ENCODE assay signal across 22 mouse cellular contexts in the genomic region with DNA sequence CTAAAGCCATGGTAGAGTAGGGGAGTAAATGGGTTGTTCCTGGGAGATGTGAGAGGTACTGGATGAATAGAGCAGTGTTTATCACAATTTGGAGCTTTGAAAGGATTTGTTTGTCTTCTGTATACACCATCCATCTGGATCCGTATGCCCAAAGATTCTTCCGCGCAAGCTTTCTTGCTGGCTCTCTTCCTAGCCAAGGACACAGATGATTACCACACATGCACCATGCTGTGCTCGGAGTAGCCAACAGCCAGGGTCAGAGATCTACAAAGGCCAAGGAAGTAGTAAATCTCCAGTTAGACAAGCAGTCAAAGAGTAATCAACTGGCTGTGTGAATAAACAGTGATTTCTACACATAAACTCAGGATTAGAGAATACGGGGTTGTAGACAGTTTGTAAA.
DNase-seq lines count a peak whose midpoint lies in the region; ATAC-seq and TF ChIP-seq lines count a peak whose summit lies in the region.
"Had no signal": no experiment of that assay in that cellular context is flagged by ENCODE, and none has a peak within 500 bp of the region (broad histone marks: within the 10 kb centered on the region; RNA-seq: fewer than 3 reads in every experiment).

No protein-coding gene starts in this region.

- H3K4me1 ChIP-seq in lung, postnatal 0 days (ENCODE audit: insufficient read depth, low read depth, low read length), result no peaks in the 10 kb centered on the region
- H3K4me1 ChIP-seq in lung, adult 2 months (ENCODE audit: control insufficient read depth, insufficient read depth, low read length), result no peaks in the 10 kb centered on the region
- H3K4me1 ChIP-seq in stomach, postnatal 0 days (replicated peaks; ENCODE audit: control insufficient read depth, insufficient read depth), result no peaks in the 10 kb centered on the region
- no peaks in the 10 kb centered on the region for H3K4me1 ChIP-seq in heart, embryonic 10.5 days
- H3K4me1 ChIP-seq: embryonic facial prominence, embryonic 13.5 days; liver, embryonic 13.5 days; lung, embryonic 15.5 days had no signal

- no peak for TF ChIP-seq EP300 in lung, postnatal 0 days (IDR thresholded peaks at IDR 0.05)
- TF ChIP-seq EP300 in stomach, postnatal 0 days (optimal IDR thresholded peaks at IDR 0.05), result no peak

- 56% methylated on average over 5 of the region's 5 CpGs for WGBS in lung, postnatal 0 days
- 54% methylated on average over 5 of the region's 5 CpGs for WGBS in lung, adult 2 months
- WGBS in stomach, postnatal 0 days, result 38% methylated on average over 5 of the region's 5 CpGs
- WGBS in heart, embryonic 10.5 days, result 81% methylated on average over 5 of the region's 5 CpGs

- no peaks in the 10 kb centered on the region for H3K36me3 ChIP-seq in lung, postnatal 0 days (ENCODE audit: insufficient read depth, low read length)
- no peaks in the 10 kb centered on the region for H3K36me3 ChIP-seq in stomach, postnatal 0 days (ENCODE audit: control insufficient read depth, insufficient read depth, low read length)
- no peaks in the 10 kb centered on the region for H3K36me3 ChIP-seq in heart, embryonic 10.5 days
- H3K36me3 ChIP-seq: embryonic facial prominence, embryonic 13.5 days; hindbrain, embryonic 10.5 days; liver, embryonic 13.5 days; lung, embryonic 15.5 days had no signal

- H3K4me3 ChIP-seq in lung, postnatal 0 days (ENCODE audit: low read depth, low read length), result no peak overlapping the region
- H3K4me3 ChIP-seq in lung, adult 2 months (replicated peaks; ENCODE audit: extremely low read depth, low read depth, low read length), result no peak overlapping the region
- no peak overlapping the region for H3K4me3 ChIP-seq in stomach, postnatal 0 days (ENCODE audit: low read depth, low read length)
- no peak overlapping the region for H3K4me3 ChIP-seq in heart, embryonic 10.5 days
- H3K4me3 ChIP-seq: embryonic facial prominence, embryonic 13.5 days; erythroblast, embryonic 14.5 days; hindbrain, embryonic 10.5 days; liver, embryonic 13.5 days; lung, embryonic 15.5 days had no signal

- H3K4me2 ChIP-seq in lung, postnatal 0 days (replicated peaks; ENCODE audit: low read depth, low read length), result no peak overlapping the region
- no peak overlapping the region for H3K4me2 ChIP-seq in stomach, postnatal 0 days (replicated peaks; ENCODE audit: low read depth)
- H3K4me2 ChIP-seq: embryonic facial prominence, embryonic 13.5 days; heart, embryonic 11.5 days; liver, embryonic 13.5 days; lung, embryonic 15.5 days had no signal

- no peak for TF ChIP-seq POLR2A in lung, adult 2 months (IDR thresholded peaks at IDR 0.05; ENCODE audit: borderline replicate concordance, extremely low read depth, low read depth, low read length)

- no peaks in the 10 kb centered on the region for H3K27me3 ChIP-seq in lung, postnatal 0 days (replicated peaks; ENCODE audit: insufficient read depth, low read length)
- no peaks in the 10 kb centered on the region for H3K27me3 ChIP-seq in stomach, postnatal 0 days (ENCODE audit: control insufficient read depth, insufficient read depth, low read length)
- 0 out of 2 replicates have a peak, but pooled peaks cover 7% of the 10 kb centered on the region for H3K27me3 ChIP-seq in heart, embryonic 10.5 days (ENCODE audit: insufficient read depth, poor library complexity, severe bottlenecking)
- H3K27me3 ChIP-seq: embryonic facial prominence, embryonic 13.5 days; liver, embryonic 13.5 days; lung, embryonic 15.5 days had no signal

- no peak for TF ChIP-seq CTCF in lung, postnatal 0 days (IDR thresholded peaks at IDR 0.05)
- TF ChIP-seq CTCF in lung, adult 2 months (IDR thresholded peaks at IDR 0.05; ENCODE audit: insufficient read depth, low read length), result no peak
- TF ChIP-seq CTCF in stomach, postnatal 0 days (IDR thresholded peaks at IDR 0.05; ENCODE audit: low read depth), result no peak

- no peaks in the 10 kb centered on the region for H3K9me3 ChIP-seq in lung, postnatal 0 days (ENCODE audit: low read length)
- H3K9me3 ChIP-seq in stomach, postnatal 0 days (ENCODE audit: control insufficient read depth, low read length), result no peaks in the 10 kb centered on the region
- H3K9me3 ChIP-seq in heart, embryonic 10.5 days, result no peaks in the 10 kb centered on the region
- H3K9me3 ChIP-seq: embryonic facial prominence, embryonic 13.5 days; hindbrain, embryonic 10.5 days; liver, embryonic 13.5 days; lung, embryonic 15.5 days had no signal

- DNase-seq in lung, postnatal 0 days (ENCODE audit: low spot score), result peak; percentile 15
- DNase-seq in lung, adult 2 months, result no peak
- DNase-seq in adrenal gland, adult 8-10 months, result peak; percentile 67
- DNase-seq in adrenal gland, postnatal 25 days, result peak; percentile 27
- no peak for DNase-seq in stomach, postnatal 0 days (ENCODE audit: low spot score)
- DNase-seq in gastrocnemius, adult 18-20 months (ENCODE audit: low spot score), result no peak
- no peak for DNase-seq in heart, embryonic 10.5 days (ENCODE audit: low spot score)
- DNase-seq: cerebellum, adult 8-10 months; cerebellum, postnatal 36 days; embryo, embryonic 11 days; kidney, adult 11 months; layer of hippocampus, adult 9-11 months; liver, embryonic 13.5 days; right cerebral cortex, postnatal 14 days; thymus, postnatal 25 days had no signal

- ATAC-seq in lung, postnatal 0 days, result peak; percentile 19; the same call in 1 of the 2 replicates
- peak; percentile 53; the same call in 1 of the 2 replicates for ATAC-seq in stomach, postnatal 0 days (ENCODE audit: low FRiP score, low TSS enrichment)
- ATAC-seq: forebrain, embryonic 14.5 days; midbrain, embryonic 16.5 days had no signal

- H3K9ac ChIP-seq in lung, postnatal 0 days (replicated peaks; ENCODE audit: low read depth), result no peak overlapping the region
- H3K9ac ChIP-seq in stomach, postnatal 0 days (ENCODE audit: low read length), result no peak overlapping the region
- H3K9ac ChIP-seq: embryonic facial prominence, embryonic 13.5 days; liver, embryonic 13.5 days; lung, embryonic 15.5 days had no signal

- no peak overlapping the region for H3K27ac ChIP-seq in lung, postnatal 0 days (ENCODE audit: low read length)
- no peak overlapping the region for H3K27ac ChIP-seq in stomach, postnatal 0 days (replicated peaks)
- no peak overlapping the region for H3K27ac ChIP-seq in heart, embryonic 10.5 days
- H3K27ac ChIP-seq: embryonic facial prominence, embryonic 13.5 days; hindbrain, embryonic 10.5 days; liver, embryonic 13.5 days; lung, embryonic 15.5 days had no signal

Comparison
In these comparisons a context has a peak if more than half of its experiments do, and no peak if none do; other contexts are left out.
1. DNase-seq: peak in lung, postnatal 0 days (single experiment), adrenal gland, adult 8-10 months (single experiment) and adrenal gland, postnatal 25 days (single experiment); none in lung, adult 2 months (single experiment), stomach, postnatal 0 days (single experiment), gastrocnemius, adult 18-20 months (single experiment) and heart, embryonic 10.5 days (single experiment).